Mouse (Mus musculus): ENCODE measurements around the gene Efcab2.
"Not testable (repeated sequence)": the region's sequence is repeated elsewhere in the genome, so short reads cannot be mapped to it uniquely, and the experiment has no call there.

The Efcab2 gene

DNA sequence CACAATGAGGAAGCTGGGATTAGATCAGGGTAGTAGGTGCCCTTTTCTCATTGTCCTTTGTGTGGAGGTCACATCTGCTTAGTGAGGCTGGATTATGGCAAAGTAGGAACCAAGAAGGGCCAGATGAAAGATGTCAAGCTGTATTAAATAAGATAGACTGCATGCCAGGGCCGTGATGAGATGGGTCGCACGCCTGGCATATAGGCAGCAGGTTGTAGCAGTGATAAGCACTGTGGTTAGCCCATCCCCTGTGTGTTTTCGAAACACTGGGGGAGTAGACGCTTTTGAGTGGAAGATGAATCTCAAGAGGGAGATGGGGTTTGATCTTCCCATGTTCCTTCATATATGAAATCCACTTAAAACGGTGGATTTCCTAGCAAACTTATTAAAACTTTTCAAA is 3.9 kb upstream of the Efcab2 start:
- CTCF ChIA-PET = no interaction called here

DNA sequence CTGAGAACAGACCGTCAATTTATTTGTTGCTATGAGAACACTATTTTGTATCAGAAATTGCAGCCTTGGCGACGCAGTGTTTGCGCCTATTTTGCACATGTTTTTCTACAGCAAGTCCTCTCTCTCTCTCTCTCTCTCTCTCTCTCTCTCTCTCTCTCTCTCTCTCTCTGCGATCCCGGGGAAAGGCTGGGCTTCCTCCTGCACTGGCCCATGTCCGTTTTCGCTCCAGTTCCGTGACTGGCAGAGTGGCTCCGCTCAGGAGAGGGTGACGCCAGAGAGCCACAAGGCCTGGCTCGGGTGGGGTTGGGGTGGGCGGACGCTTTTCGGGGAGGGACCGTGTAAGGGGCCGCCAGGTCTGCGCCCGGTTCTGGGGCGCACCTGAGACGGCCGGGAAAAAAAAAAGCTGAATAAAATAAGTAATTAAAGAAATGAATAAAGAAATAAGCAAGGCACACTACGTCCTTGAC is 407 bp upstream of the Efcab2 start:
- CTCF ChIA-PET = interaction anchor here (0.7 kb wide), 1 partner anchor 36 kb away, joined by 14 read pairs; no protein-coding TSS in a partner anchor

DNA sequence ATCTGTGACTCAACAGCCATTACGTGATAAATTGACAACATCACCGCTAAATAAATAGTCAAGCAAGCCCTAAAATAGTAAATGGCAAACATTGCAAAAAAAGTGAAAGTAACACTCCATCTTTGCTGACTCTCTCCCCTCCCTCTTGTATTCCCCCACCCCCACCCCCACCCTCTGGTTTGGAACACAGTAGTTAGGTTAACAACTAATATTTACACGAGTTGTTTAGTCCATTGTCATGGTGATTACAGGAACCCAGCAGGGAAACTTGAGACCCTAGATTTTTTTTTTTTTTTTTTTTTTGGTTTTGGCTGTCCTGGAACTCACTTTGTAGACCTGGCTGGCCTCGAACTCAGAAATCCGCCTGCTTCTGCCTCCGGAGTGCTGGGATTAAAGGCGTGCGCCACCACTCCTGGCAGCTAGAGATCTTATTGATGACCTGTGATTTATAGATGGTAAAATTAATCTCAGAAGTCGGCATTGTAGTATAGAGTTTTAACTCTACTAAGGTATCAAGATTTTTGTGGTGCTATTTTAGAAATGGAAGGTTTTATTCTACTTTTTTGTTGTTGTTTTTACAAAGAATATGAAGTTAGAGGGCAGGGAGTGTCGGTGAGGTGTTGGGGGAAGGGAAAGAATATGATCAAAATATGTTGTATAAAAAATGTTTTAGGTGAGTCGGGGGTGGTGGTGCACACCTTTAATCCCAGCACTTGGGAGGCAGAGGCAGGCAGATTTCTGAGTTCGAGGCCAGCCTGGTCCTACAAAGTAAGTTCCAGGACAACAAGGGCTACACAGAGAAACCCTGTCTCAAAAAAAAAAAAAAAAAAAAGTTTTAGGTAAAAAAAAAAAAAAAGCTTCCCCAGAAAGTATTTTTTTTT is 1.1 kb downstream of the Efcab2 start:
- CTCF ChIA-PET = interaction anchor here (0.6 to 0.7 kb wide), 3 partner anchors 11 to 98 kb away, joined by 3 to 9 read pairs (median 4); no protein-coding TSS in a partner anchor

DNA sequence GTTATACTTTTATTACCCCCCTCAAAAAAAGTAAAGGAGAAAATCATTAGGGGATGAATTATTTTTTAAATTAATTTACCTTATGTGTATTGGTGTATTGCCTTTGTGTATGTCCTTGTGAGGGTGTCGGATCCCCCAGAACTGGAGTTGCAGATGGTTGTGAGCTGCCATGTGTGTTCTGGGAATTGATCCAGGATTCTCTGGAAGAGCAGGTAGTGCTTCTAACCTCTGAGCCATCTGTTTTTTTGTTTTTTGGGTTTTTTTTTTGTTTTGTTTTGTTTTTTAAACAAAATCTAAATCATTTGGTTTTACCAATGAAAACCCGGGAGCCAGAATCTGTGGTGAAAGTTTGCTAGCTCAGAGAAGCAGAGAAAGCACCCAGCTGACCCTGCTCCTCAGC is 1.8 kb downstream of the Efcab2 start:
- CTCF ChIA-PET = interaction anchor here (0.6 to 0.7 kb wide), 3 partner anchors 12 to 98 kb away, joined by 3 to 9 read pairs (median 4); no protein-coding TSS in a partner anchor

DNA sequence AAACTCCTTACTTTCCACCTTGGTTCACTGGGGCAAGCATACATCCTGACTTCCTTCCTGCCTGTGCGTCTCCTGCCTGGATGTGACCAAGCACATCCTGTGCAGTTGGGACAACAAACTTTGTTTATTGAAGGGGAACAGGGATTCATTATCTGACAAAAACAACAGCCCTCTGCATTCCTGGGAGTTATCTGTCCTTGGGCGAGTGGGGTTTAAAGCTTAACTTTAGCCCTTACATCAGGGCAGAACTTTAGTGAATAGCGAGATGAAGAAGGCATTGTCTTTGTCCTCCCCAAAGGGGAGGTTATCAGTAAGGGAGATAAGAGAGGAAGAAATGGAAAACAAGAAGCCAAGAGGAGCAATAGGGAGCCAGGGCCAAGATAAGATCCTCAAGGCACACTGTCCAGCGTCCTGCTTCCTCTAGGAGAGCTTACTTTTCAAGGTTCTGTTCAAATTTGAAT is 3.0 kb downstream of the Efcab2 start:
- CTCF ChIA-PET = no interaction called here

DNA sequence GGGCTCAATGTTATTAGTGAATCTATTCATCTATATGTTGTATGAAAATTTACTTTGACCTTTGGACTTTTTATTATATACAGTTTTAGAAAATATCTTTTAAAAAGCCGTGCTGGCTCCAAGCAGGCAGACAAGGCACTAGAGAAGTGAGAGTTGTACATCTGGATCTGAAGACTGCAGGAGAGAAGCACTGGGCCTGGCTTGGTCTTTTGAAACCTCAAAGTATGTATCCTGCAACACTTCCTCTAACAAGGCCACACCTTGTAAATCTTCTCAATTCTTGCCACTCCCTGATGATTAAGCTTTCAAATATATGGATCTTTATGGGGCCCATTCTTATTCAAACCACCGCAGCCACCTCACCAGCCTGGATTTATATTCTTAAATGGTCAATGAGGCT is 7.5 kb downstream of the Efcab2 start:
- CTCF ChIA-PET = not testable (repeated sequence)

DNA sequence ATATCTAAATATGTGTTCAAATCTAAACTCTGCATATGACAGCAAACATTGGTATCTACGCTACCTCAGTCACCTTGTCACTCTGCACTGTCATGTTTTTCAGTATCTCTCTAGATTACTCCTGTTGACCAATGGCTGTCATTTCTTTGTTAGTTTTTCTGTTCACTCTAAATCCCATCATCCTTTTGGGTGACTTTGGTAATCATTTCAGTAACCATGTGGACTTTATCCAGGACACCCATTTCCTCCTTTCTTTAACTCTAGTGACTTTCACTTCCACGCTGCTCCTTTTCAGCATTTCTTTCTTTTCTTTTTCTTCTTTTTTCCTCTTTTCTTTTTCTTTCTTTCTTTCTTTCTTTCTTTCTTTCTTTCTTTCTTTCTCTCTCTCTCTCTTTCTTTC is 13.7 kb downstream of the Efcab2 start:
- CTCF ChIA-PET = no interaction called here

DNA sequence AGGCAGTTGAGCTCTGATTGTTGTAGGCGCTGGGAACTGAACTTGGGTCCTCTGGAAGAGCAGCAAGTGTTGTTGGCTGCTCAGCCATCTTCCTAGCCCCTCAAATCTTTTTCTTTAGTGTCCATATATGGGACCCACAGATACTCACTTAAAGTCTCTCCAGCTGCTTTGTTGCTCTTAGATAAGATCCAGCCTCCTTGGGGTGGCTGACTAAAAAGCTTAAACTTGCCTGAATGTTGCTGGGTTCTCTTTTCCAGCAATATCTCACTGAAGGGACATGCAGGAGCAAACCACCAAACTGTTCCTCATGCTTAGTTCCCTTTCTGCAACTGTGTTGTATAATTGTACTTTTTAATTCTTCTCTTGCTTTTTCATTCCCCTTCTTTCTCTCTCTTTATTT is 17.8 kb downstream of the Efcab2 start:
- CTCF ChIA-PET = no interaction called here

DNA sequence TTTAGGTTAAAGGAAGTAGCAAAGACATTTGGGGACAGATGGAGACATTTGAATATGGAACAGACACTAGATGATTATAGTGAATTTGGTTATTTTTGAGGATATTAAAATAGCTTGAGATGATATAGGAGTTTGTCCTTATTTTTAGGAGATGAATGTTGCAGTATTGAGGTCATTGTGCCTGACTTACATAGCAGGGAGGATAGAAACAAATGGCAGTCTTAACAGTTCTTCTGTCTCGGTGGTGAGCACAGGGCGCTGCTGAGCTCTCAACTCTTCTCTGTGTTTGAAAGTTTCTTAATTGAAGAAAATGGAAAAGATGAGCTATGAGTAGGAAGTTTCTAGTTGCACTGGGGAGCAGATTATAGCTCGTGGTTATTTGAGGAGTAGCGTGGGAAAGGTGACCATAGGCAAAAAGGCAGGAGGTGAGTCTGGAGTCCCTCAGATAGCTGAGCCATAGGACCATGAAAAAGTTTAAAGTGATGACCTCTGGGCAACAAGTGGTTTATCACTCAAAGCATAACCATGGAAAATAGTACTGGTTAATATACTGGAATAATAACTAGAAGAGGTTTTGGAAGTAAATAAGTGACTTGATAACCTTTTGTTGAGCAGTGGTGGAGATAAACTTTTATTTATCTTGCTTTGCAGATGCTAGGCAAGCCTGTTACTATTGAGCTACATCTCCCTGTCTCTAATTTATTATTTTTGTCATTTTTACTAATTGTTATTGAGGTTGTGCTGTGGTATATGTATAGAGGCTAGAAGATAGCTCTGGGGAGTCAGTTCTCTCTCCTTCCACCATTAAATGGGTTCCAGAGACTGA is 25.9 kb downstream of the Efcab2 start:
- CTCF ChIA-PET = interaction anchor here (0.5 kb wide), 2 partner anchors 158 to 198 kb away, joined by 8 to 11 read pairs; no protein-coding TSS in a partner anchor

DNA sequence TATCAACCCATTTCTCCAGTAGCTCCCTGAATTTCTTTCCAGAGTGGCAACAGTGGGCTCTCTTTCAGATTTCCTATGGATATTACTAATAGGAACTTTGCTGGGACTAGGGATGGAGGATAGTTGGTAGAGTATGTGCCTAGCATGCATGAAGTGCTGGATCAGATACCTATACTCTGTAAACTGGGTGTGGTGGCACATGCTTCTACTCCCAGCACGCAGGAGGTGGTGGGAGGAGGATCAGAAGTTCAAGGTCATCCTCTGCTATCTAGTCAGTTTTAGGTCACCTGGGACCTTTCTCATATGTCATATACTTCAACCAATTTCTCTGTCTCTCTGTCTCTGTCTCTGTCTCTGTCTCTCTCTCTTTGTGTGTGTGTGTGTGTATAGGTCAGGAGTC is 27.7 kb downstream of the Efcab2 start:
- CTCF ChIA-PET = no interaction called here

DNA sequence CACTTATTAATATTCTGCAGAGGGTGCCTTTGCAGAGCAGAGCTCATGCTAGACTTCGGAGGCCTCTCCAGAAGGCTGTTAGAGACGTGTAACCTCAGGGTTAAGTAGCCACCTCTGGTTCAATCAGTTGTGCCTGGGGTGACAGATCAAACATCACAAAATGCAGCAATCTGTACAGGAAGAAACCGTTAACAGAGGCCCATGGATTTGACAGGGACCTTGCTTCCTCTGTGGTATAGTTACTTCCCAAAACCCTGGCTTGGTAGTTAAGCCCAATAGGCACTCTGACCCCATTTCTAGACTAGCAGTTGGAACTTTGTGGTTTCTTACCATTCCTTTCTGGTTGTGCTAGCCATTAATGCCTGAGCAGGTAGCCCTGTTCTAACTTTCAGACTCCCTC is 38.5 kb downstream of the Efcab2 start:
- CTCF ChIA-PET = no interaction called here

DNA sequence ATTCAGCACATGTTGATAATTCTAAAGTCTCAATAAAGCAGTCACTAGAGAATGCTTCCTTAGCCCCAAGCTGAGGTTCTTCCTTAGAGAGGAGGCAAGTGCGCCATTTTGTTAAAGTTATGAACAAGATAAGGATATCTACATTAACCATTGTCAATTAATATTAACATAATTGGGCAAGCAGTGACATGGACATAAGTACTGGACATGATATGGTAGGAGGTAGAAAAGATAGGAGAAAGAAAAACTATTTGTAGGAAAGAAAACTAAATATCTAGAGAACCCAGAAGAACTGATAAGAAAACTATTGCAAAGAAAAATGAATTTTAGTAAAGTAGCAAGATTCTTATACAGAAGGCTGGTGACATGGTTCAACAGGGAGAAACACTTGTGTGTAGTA is 41.2 kb downstream of the Efcab2 start:
- CTCF ChIA-PET = no interaction called here

DNA sequence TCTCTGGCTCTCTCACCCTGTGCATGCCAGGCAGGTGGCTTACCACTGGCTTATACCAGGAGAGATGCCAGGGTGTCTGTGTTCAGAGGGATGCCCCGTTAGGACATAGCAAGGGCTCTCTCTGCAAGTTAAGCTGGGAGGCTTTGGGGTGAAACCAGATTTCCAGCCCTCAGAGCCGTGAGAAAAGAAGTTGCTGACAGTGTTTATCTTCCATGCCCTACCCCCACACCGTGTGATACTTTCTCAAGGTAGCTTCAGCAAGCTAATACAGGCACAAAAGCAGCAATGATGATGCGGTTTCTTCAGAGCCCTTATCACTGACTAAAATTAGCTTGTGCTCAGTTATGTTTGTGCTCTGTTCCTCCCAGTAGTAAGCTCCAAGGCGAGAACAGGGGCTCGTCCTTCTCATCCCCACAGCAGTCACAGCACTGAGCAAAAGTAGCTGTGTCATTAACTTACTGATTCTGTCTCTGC is 42.4 kb downstream of the Efcab2 start:
- CTCF ChIA-PET = interaction anchor here (0.7 to 1.5 kb wide), 2 partner anchors 216 to 301 kb away, joined by 3 read pairs; no protein-coding TSS in a partner anchor

DNA sequence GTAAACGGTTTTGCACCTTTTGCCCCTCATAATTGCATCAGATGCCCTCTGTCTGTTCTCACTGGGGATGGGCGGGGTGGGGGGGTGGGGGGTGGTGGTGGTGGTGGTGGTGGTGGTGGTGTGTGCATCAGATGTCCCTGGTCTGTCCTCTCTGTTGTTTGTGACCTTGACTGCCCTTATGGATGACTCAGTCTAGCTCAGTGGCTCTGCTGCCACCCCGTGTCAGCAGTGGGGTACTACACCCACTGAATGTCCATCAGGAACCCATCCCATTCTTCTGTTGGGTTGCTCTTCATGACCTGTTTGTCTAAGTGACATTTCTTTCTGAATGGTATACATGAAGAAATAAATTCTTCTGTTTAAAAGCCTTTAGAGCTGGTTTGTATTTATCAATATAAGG is 43.3 kb downstream of the Efcab2 start:
- CTCF ChIA-PET = no interaction called here

DNA sequence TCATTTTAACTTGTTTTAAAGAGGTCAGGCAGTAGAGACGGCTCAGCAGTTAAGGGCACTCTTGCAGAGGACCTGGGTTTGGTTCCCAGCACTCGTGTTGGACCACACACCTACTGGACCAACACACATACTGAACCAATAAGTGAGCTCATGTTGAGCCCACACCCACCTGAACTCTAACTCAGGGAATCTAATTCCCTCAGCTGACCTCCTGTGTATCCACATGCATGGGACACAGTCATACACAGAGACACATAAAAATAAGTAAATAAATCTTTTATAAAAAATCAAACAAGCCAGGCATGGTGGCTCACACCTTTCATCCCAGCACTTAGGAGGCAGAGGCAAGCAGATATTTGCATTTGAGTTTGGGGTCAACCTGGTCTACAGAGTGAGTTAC is 44.0 kb downstream of the Efcab2 start:
- CTCF ChIA-PET = no interaction called here

DNA sequence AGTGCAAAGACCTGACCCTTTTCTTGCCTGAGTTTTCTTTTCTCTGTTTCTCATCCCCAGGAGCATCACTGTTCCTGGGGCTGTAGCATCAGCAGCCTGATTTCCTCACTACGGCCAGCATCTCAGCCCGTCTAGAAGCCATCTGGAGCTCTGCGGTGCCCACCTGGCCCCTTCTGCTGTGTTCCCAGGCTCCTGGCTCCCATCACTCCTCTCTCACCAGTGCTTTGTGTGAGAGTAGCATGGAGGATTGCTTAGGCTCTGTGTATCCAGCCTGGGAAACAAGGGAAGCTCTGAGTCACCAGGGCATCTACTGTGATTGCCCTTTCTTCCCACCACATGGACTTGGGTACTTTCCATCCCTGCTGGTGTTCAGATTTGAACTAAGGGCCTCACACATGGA is 48.2 kb downstream of the Efcab2 start:
- CTCF ChIA-PET = no interaction called here

DNA sequence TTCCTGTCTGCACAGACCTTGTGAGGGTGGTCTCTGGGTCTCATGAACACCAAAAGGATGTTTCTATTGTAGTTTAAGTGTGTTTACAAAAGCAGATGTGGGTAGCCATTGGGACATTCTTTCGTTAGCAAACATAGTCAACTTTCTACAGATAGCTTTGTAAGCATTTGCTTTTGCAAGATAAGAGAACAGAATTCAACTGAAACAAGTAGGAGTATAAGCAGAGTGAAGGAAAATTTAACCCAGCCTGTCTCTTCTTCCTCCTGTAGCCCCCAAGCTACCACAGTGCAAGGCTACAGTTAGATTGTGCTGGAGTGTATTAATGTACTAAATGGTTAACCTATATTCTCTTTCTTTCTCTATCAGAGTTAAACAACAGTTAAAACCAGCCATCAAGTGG is 49.2 kb downstream of the Efcab2 start:
- CTCF ChIA-PET = no interaction called here

DNA sequence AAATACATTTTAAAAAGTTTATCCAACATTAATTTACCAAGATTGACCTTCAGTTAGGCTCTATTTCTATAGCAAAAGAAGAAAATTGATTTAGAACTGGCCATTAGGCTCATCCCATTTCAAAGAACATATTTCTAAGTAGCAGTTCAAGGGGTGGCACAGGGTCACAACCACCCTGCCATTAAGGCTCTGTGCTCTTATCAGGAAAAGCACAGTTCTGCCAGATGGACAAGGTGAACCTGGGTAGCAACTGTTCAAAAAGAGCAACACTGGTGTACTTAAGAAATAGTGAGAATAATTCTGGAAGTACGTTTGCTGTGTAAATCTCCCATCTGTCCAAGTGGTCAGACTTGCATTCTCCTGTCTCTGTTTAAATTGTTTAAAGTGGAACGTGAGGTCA is 52.1 kb downstream of the Efcab2 start:
- CTCF ChIA-PET = interaction anchor here (0.7 kb wide), 1 partner anchor 231 kb away, joined by 3 read pairs; no protein-coding TSS in a partner anchor

DNA sequence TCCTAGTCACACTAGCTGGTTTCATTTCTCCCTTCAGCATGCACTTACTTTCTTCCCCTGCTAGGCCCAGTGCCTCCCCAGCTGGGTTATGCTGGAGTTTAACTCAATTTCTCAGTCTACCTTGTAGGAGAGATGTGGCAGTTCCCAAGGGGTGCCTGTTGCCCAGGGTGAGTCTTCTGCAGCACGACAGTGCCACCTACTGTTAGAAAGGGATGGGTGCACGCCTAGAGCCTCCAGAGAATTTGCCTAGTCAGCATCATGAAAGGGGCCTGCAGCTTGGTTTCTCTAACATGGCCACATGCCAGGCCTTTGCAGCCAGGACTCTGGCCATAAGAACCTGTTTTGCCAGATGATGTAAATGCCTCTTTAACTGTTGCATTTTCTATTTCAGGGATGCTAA is 57.8 kb downstream of the Efcab2 start:
- CTCF ChIA-PET = interaction anchor here (1.0 kb wide), 1 partner anchor 223 kb away, joined by 6 read pairs; no protein-coding TSS in a partner anchor

DNA sequence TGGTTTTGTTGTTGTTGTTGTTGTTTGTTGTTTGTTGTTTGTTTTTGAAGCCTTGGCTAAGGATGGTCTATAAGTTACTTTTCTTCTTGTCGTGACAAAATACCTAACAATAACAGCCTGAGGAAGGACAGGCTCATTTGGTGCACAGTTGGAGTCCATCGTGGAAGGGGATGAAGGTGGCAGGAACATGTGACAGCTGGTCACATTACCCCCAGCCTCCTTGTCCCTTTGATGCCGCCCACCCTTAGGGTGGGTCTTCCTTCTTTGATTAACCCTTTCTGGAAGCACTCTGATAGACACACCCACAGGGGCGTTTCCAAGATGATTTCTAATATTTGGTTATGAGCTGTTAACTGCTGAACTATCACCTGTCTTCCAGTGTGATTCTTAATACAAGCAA is 58.3 kb downstream of the Efcab2 start:
- CTCF ChIA-PET = interaction anchor here (1.0 kb wide), 1 partner anchor 223 kb away, joined by 6 read pairs; no protein-coding TSS in a partner anchor

DNA sequence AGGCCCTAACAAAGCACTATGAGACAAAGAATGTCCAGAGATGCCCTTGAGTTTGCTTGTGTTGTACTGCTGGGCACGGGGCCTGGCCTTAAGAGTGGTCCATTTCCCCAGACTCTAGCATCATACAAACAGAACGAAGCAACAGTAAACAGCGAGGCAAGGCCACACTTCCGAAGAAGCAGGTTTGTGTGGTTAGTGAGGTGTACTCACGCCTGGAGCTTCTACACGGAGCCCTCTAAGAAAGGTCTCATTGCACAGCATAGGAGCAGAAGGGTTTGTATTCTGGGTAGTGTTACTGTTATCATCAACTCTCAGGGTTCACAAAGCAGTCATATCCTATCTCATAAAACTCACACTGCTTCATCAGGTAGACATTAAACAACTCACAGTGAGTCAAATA is 61.7 kb downstream of the Efcab2 start:
- CTCF ChIA-PET = no interaction called here

DNA sequence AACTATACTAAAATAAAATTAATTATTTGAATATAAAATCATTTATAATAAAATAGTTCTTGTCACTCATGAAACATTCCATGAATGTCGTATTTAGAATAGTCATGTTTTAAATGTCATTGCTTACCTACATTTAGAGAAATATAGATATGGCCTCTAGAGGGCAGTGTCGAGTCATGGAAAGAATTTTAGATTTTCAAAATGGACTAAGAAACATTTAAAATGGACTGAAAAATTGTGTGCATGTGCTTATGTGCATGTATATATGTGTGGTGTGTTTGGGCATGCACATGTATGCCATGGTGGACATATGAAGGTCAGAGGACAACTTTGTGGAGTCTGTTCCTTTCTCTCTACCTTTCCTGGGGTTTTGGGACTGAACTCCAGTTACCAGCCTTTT is 62.4 kb downstream of the Efcab2 start:
- CTCF ChIA-PET = interaction anchor here (0.8 kb wide), 1 partner anchor 1646 kb away, joined by 3 read pairs; no protein-coding TSS in a partner anchor

All from spleen, embryonic (tissue).